Mouse (Mus musculus): ENCODE results near the gene Col13a1. TPM values are rescaled to one million over a fixed set of nuclear protein-coding genes. Genes with fewer than 3 reads are reported as not detected.

Col13a1 gene
- polyA plus RNA-seq, 1 experiment from 2014 or later, result 20.6 TPM

DNA sequence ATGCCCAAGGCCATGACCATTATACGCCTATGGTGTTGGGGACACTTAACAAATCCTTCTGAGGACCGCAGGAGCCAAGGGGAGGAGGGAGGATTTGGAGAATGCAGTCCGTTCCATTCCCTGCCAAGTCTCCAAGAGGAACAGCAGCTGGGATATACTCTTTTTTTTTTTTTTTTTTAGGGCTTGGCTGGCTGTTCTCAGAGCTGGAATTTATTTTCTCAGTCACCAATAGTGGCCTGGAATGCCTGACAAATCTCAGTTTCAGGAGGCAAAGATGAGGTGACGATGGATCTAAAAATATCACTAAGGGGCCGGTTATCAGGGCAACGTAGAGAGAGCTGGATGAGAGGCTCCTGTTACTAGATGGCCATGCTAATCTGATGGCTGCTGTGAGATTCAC lies 130.4 kb downstream of the Col13a1 start:
- WGBS, result 19% methylated on average over 6 of the region's 6 CpGs
- H3K4me3 ChIP-seq, result no peak overlapping the region
- 0 out of 2 replicates have a peak, but pooled peaks have one; percentile 15 for ATAC-seq (ENCODE audit: insufficient number of reproducible peaks, low FRiP score)
- H3K9me3 ChIP-seq (replicated peaks), result no peaks in the 10 kb centered on the region
- no peaks in the 10 kb centered on the region for H3K27me3 ChIP-seq (replicated peaks)
- H3K4me1 ChIP-seq (replicated peaks), result peaks cover 47% of the 10 kb centered on the region
- H3K36me3 ChIP-seq, result 0 out of 2 replicates have a peak, but pooled peaks cover 2% of the 10 kb centered on the region
- H3K9ac ChIP-seq, result no peak overlapping the region
- peak overlapping the region; percentile 87 for H3K27ac ChIP-seq (ENCODE audit: poor library complexity, severe bottlenecking)
- H3K4me2 ChIP-seq, result peak overlapping the region; percentile 26; the same call in 1 of the 2 replicates

DNA sequence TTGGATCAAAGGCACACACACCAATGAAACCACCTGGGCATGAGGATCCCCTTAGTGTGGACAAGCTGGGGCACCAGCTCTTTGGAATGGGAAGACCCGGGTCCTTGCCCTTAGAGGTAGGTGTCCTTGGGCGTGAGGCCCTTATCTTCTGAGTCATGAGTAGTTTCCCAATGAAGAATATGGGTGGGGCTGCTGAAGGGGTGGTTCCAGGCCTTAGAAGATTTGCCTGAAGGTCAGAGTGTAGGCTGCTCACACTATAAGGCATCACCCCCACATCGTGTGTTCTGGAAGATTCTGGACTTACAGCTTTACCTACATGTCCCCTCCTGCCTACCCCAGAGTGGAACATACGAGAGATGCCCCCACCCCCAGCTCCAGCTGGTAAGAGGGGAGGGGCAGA lies 133.4 kb downstream of the Col13a1 start:
- WGBS, result 60% methylated on average over 4 of the region's 4 CpGs
- Histone ChIP-seq H3K4me3 (no peak overlapping the region), H3K4me1 (replicated peaks) (peaks cover 40% of the 10 kb centered on the region), H3K4me2 (no peak overlapping the region), H3K27me3 (replicated peaks) (no peaks in the 10 kb centered on the region), H3K27ac (ENCODE audit: poor library complexity, severe bottlenecking) (no peak overlapping the region), H3K9me3 (replicated peaks) (no peaks in the 10 kb centered on the region), H3K36me3 (0 out of 2 replicates have a peak, but pooled peaks cover 2% of the 10 kb centered on the region), H3K9ac (no peak overlapping the region)
- ATAC-seq (ENCODE audit: insufficient number of reproducible peaks, low FRiP score), result no peak

DNA sequence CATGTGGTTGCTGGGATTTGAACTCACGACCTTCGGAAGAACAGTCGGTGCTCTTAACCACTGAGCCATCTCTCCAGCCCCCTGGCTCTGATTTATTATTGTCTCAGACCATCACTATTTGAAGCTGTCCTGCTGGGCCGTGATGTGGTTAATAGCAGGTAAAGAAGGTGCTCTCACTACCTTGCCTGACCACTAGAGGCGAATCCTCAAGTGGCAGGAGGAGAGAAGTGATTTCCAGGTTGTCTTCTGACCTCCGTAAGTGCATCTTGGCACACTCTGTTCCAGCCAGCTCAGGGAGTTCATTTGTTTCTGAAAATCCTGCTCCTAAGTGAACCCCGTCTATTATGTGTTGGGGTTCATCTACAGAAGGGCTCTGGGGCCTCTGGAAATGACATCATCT lies 134.4 kb downstream of the Col13a1 start:
- no peak for ATAC-seq (ENCODE audit: insufficient number of reproducible peaks, low FRiP score)

DNA sequence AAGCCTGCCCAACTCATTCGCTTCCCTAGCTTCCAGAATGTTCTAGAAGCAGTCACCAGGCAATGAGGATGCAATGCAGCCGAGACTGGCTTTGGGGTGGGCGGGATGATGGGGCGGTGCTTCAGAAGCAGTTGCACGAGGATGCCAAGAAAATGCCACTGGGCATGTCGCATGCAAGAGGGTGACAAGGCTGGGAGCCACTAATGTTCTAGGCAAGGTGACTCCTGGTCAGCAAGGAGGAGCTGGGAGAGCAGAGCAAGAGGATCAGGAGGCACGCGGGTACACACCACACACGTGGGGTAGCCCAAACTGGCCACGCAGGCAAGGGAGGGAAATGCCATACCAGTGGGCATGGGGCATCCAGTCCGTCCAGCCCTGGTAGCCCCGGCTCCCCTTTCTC lies 136.6 kb downstream of the Col13a1 start:
- no peak for ATAC-seq (ENCODE audit: insufficient number of reproducible peaks, low FRiP score)
- 0 out of 2 replicates have a peak, but pooled peaks cover 2% of the 10 kb centered on the region for H3K36me3 ChIP-seq
- H3K4me2 ChIP-seq, result no peak overlapping the region
- H3K27me3 ChIP-seq (replicated peaks), result no peaks in the 10 kb centered on the region
- WGBS, result 84% methylated on average over 12 of the region's 12 CpGs
- no peak overlapping the region for H3K27ac ChIP-seq (ENCODE audit: poor library complexity, severe bottlenecking)
- no peaks in the 10 kb centered on the region for H3K9me3 ChIP-seq (replicated peaks)
- peaks cover 19% of the 10 kb centered on the region for H3K4me1 ChIP-seq (replicated peaks)
- no peak overlapping the region for H3K9ac ChIP-seq
- H3K4me3 ChIP-seq, result no peak overlapping the region

More for the DNA sequence above, 134.4 kb downstream of the Col13a1 start:
- Histone ChIP-seq H3K36me3 (0 out of 2 replicates have a peak, but pooled peaks cover 2% of the 10 kb centered on the region), H3K4me3 (no peak overlapping the region), H3K4me1 (replicated peaks) (peaks cover 39% of the 10 kb centered on the region), H3K9me3 (replicated peaks) (no peaks in the 10 kb centered on the region), H3K27me3 (replicated peaks) (no peaks in the 10 kb centered on the region), H3K27ac (ENCODE audit: poor library complexity, severe bottlenecking) (no peak overlapping the region), H3K9ac (no peak overlapping the region), H3K4me2 (no peak overlapping the region)
- 78% methylated on average over 7 of the region's 7 CpGs for WGBS

DNA sequence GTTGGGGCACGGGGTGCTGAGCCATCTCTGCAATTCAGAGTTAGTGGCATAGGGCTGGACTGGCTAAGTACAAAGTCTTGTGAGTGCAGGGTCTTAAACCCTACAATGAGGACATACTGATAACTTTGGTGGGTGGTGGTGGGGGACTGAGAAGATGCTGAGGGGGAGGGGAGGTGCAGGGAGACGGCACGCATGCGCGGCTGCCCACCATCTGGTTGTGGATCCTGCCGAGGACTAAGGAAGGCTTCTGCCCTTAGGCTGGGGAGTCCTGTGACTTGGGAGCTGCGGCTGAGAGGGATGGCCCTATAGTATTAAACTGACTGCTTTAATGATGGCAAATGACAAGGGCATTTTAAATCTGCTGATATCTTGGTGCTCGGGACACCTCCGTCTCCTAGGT lies 139.6 kb downstream of the Col13a1 start:
- Histone ChIP-seq H3K9ac (no peak overlapping the region), H3K9me3 (replicated peaks) (no peaks in the 10 kb centered on the region; the same call in 1 of the 2 replicates), H3K27me3 (replicated peaks) (no peaks in the 10 kb centered on the region), H3K4me2 (no peak overlapping the region), H3K4me1 (replicated peaks) (peaks cover 10% of the 10 kb centered on the region; the same call in 1 of the 2 replicates), H3K4me3 (no peak overlapping the region), H3K36me3 (no peaks in the 10 kb centered on the region), H3K27ac (ENCODE audit: poor library complexity, severe bottlenecking) (no peak overlapping the region)
- no peak for ATAC-seq (ENCODE audit: insufficient number of reproducible peaks, low FRiP score)
- WGBS, result 74% methylated on average over 9 of the region's 9 CpGs

DNA sequence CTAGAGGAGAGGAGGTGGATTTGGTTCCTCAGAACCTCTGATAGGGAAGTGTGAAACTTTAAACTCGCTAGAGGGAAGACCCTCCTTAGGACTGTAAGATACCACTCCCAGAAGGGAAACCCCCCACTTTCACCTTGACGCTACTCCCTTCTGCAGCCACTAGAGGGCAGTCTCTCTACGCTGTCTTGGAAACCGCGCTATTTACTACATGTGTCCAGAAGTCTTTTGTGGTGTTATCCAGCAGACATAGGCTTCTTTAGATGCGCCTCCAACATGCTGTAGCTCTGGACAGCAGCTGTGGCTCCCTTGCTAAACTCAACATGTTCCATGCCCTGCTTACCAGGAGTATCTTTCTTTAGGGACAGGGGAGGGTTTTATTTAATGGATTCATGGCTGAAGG lies 140.1 kb downstream of the Col13a1 start:
- Histone ChIP-seq H3K9me3 (replicated peaks) (no peaks in the 10 kb centered on the region; the same call in 1 of the 2 replicates), H3K36me3 (no peaks in the 10 kb centered on the region), H3K27ac (ENCODE audit: poor library complexity, severe bottlenecking) (no peak overlapping the region), H3K27me3 (replicated peaks) (no peaks in the 10 kb centered on the region), H3K4me3 (no peak overlapping the region), H3K9ac (no peak overlapping the region), H3K4me1 (replicated peaks) (peaks cover 10% of the 10 kb centered on the region; the same call in 1 of the 2 replicates), H3K4me2 (no peak overlapping the region)
- ATAC-seq (ENCODE audit: insufficient number of reproducible peaks, low FRiP score), result no peak
- under 1% methylated on average over 6 of the region's 6 CpGs for WGBS

DNA sequence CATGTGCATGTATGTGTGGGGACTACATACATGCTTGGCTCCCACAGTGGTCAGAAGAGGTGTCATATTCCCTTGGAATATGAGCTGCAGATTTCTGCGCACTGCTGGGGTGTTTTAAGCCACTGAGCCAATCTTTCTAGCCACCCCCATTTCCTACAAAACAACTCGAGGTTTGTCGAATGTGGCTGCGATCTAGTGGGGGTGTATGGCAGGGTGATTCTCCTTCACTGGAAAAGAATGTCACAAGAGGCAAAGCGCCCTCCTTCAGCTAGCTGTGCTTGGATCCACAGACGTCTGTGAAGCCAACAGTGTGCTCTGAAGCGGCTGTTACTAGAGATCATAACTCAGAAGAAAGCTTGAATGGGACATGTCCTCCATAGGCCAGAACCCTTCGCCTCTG lies 141.6 kb downstream of the Col13a1 start:
- Histone ChIP-seq H3K4me3 (no peak overlapping the region), H3K27ac (ENCODE audit: poor library complexity, severe bottlenecking) (no peak overlapping the region), H3K4me1 (replicated peaks) (peaks cover 13% of the 10 kb centered on the region; the same call in 1 of the 2 replicates), H3K9ac (no peak overlapping the region), H3K4me2 (no peak overlapping the region), H3K9me3 (replicated peaks) (no peaks in the 10 kb centered on the region; the same call in 1 of the 2 replicates), H3K27me3 (replicated peaks) (no peaks in the 10 kb centered on the region), H3K36me3 (no peaks in the 10 kb centered on the region)
- 71% methylated on average over 8 of the region's 8 CpGs for WGBS
- ATAC-seq (ENCODE audit: insufficient number of reproducible peaks, low FRiP score), result no peak

DNA sequence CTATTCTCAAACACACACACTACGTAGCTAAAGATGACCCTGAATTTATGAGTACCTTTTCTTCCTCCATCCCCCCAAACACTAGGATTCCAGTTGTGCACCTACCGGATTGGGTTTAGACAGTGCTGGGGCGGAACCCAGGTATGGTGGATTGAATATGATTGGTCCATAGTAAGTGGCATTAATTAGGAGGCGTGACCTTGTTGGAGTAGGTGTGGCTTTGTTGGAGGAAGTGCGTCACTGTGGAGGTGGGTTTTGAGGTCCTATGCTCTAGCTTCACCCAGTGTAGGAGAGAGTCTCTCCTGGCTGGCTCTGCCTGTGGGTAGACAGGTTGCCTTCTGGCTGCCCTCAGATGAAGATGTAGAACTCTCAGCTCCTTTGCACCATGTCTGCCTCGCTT lies 144.6 kb downstream of the Col13a1 start:
- Histone ChIP-seq H3K9me3 (replicated peaks) (no peaks in the 10 kb centered on the region; the same call in 1 of the 2 replicates), H3K36me3 (no peaks in the 10 kb centered on the region), H3K27me3 (replicated peaks) (no peaks in the 10 kb centered on the region; the same call in 1 of the 2 replicates), H3K4me2 (no peak overlapping the region), H3K4me1 (replicated peaks) (0 out of 2 replicates have a peak, but pooled peaks cover 3% of the 10 kb centered on the region), H3K27ac (ENCODE audit: poor library complexity, severe bottlenecking) (no peak overlapping the region), H3K9ac (no peak overlapping the region), H3K4me3 (no peak overlapping the region)
- 89% methylated on average over 6 of the region's 6 CpGs for WGBS
- ATAC-seq (ENCODE audit: insufficient number of reproducible peaks, low FRiP score), result no peak

DNA sequence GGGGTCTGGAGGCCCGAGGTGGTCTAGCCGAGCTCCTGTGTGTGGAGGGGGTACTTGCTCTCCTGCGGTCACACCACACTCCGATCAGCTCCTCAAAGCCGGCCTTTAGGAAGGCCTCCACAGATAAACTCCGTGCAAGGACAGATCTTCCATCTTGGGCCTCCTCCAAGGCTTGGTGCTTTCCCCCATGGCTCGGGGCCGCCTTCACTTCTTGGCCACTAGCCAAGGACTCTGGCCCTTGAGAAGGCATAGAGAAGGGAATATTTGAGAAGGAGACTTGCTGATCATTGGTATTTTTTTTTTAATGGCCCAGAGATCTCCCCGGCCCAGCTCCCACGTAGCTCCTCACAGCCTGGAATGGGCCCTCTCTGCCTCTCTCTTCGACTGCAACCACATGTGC lies 146.2 kb downstream of the Col13a1 start:
- Histone ChIP-seq H3K36me3 (no peaks in the 10 kb centered on the region), H3K27me3 (replicated peaks) (no peaks in the 10 kb centered on the region; the same call in 1 of the 2 replicates), H3K4me3 (no peak overlapping the region), H3K9ac (no peak overlapping the region), H3K4me1 (replicated peaks) (0 out of 2 replicates have a peak, but pooled peaks cover 3% of the 10 kb centered on the region), H3K9me3 (replicated peaks) (no peaks in the 10 kb centered on the region; the same call in 1 of the 2 replicates), H3K27ac (ENCODE audit: poor library complexity, severe bottlenecking) (no peak overlapping the region), H3K4me2 (no peak overlapping the region)
- 65% methylated on average over 11 of the region's 11 CpGs for WGBS
- 0 out of 2 replicates have a peak, but pooled peaks have one; percentile 45 for ATAC-seq (ENCODE audit: insufficient number of reproducible peaks, low FRiP score)

DNA sequence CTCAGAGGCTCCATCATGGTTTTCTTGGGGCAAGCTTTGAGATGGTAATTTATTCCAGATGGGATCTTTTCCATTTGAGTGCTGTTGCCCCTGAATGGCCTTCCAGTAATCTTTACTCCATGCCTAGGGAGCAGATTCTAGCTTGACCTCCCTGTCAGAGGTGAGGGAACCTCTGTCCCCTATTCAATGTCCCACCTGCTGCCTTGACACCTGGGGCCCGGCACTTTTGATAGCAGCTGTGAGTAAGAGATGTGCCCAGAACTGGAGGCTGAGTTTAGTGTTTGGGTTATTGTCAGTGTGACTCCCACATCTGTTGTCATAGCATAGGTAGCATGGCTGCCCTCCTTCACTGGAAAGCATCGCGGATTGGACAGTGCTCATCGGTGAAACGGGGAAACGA lies 147.2 kb downstream of the Col13a1 start:
- Histone ChIP-seq H3K9me3 (replicated peaks) (no peaks in the 10 kb centered on the region; the same call in 1 of the 2 replicates), H3K27me3 (replicated peaks) (no peaks in the 10 kb centered on the region; the same call in 1 of the 2 replicates), H3K4me1 (replicated peaks) (peaks cover 13% of the 10 kb centered on the region; the same call in 1 of the 2 replicates), H3K36me3 (no peaks in the 10 kb centered on the region), H3K4me3 (no peak overlapping the region), H3K27ac (ENCODE audit: poor library complexity, severe bottlenecking) (no peak overlapping the region), H3K9ac (no peak overlapping the region), H3K4me2 (no peak overlapping the region)
- WGBS, result 92% methylated on average over 6 of the region's 6 CpGs
- ATAC-seq (ENCODE audit: insufficient number of reproducible peaks, low FRiP score), result no peak

DNA sequence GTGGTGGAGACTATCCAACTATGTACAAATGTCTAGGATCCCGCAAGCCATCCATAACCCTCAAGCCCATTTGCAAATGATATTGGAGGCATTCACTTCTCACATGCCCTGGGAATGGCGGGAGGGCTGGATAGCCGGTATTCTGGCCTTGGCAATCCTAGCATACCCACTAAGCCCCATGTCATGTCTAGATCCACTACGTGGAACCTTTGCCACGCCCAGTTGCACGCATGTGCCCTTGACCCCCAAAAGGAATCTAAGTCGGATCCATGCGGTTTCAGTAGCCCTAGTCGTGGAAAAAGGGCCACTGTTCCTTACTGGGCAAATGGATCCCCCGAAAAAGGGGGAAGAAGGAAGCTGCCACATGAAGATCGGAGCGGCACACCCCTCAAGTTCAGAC lies 147.7 kb downstream of the Col13a1 start:
- H3K9ac ChIP-seq, result no peak overlapping the region
- H3K36me3 ChIP-seq, result no peaks in the 10 kb centered on the region
- peaks cover 13% of the 10 kb centered on the region; the same call in 1 of the 2 replicates for H3K4me1 ChIP-seq (replicated peaks)
- no peak overlapping the region for H3K27ac ChIP-seq (ENCODE audit: poor library complexity, severe bottlenecking)
- H3K27me3 ChIP-seq (replicated peaks), result no peaks in the 10 kb centered on the region; the same call in 1 of the 2 replicates
- 70% methylated on average over 12 of the region's 12 CpGs for WGBS
- H3K4me2 ChIP-seq, result no peak overlapping the region
- no peak for ATAC-seq (ENCODE audit: insufficient number of reproducible peaks, low FRiP score)
- no peak overlapping the region for H3K4me3 ChIP-seq
- no peaks in the 10 kb centered on the region; the same call in 1 of the 2 replicates for H3K9me3 ChIP-seq (replicated peaks)
